Mouse (Mus musculus) monocyte, adult 59 days (primary cell): ENCODE results near the gene Dusp12. TPM values are rescaled to one million over a fixed set of nuclear protein-coding genes. Genes with fewer than 3 reads are reported as not detected.

Source experiments
- total RNA-seq, 2 experiments: library from RNA; stranded (reverse); gene quantifications; one replicate each; pipeline ENCODE4 v1.2.4; 2023

Gene Dusp12
- total RNA-seq, result 10 to 100 TPM; 10.5 to 18.4 TPM

GRCm38 (mm10) chr1:170884978-170885561 lies at the start of gene Dusp12, which contains the start of gene Gm26620:
Gene Dusp12, minus strand, starts transcription at chr1:170885540.
Gene Gm26620, plus strand, starts transcription at chr1:170885065.

GRCm38 (mm10) chr1:170927378-170927777 lies 42.0 kb upstream of the Dusp12 start, which contains the start of gene Fcrla:
Gene Fcrla, minus strand, starts transcription at chr1:170927583.

GRCm38 (mm10) chr1:170912891-170913615 lies 27.7 kb upstream of the Dusp12 start, which contains the start of gene Fcrlb:
Gene Fcrlb, minus strand, starts transcription at chr1:170912941.

GRCm38 (mm10) chr1:170867691-170868105 lies 17.6 kb downstream of the Dusp12 start, which contains the start of gene Atf6:
Gene Atf6, minus strand, starts transcription at chr1:170867771.

Other genes with a start within 250 kb of the Dusp12 start
- 1 to 10 TPM; 1.0 to 1.5 TPM for gene Olfml2b, start 241.0 kb downstream of the Dusp12 start, total RNA-seq
- gene Atf6, start 17.8 kb downstream of the Dusp12 start, total RNA-seq, result 10 to 100 TPM; 59.9 to 63.1 TPM
- under 1 TPM in 1 of 2 experiments, not detected in 1; 0.63 TPM for gene Gm26620, start 475 bp downstream of the Dusp12 start, total RNA-seq
- under 1 TPM in 1 of 2 experiments, not detected in 1; 0.89 TPM for gene Fcrlb, start 27.4 kb upstream of the Dusp12 start, total RNA-seq
- 1 to 10 TPM; 1.4 to 2.5 TPM for gene Fcrla, start 42.0 kb upstream of the Dusp12 start, total RNA-seq
- 100 to 1,000 TPM; 211 to 238 TPM for gene Fcgr2b, start 91.0 kb upstream of the Dusp12 start, total RNA-seq
- gene Fcgr4, start 133.4 kb upstream of the Dusp12 start, total RNA-seq, result 100 to 1,000 TPM in 1 of 2 experiments, 10 to 100 TPM in 1; 79.6 to 109 TPM
- 100 to 1,000 TPM; 435 to 496 TPM for gene Fcgr3, start 179.4 kb upstream of the Dusp12 start, total RNA-seq
- gene Cfap126, start 228.4 kb upstream of the Dusp12 start, total RNA-seq, result 1 to 10 TPM; 2.3 to 4.7 TPM